Mouse (Mus musculus) gastrocnemius, postnatal 10 days (tissue): ENCODE measurements around the gene Nptx1. TPM values are rescaled to one million over a fixed set of nuclear protein-coding genes. Genes with fewer than 3 reads are reported as not detected.

Experiments
- DNase-seq: peaks from one replicate; pipeline ENCODE4 v3.0.0; 2021; ENCODE audit warnings: mixed read lengths
- total RNA-seq, 2 experiments: library from RNA; stranded (reverse); gene quantifications; 2 replicates each; pipeline ENCODE4 v1.2.3; 2021

Gene Nptx1
- total RNA-seq, 2 experiments from 2014 or later: 0.50 to 0.66 TPM

DNA sequence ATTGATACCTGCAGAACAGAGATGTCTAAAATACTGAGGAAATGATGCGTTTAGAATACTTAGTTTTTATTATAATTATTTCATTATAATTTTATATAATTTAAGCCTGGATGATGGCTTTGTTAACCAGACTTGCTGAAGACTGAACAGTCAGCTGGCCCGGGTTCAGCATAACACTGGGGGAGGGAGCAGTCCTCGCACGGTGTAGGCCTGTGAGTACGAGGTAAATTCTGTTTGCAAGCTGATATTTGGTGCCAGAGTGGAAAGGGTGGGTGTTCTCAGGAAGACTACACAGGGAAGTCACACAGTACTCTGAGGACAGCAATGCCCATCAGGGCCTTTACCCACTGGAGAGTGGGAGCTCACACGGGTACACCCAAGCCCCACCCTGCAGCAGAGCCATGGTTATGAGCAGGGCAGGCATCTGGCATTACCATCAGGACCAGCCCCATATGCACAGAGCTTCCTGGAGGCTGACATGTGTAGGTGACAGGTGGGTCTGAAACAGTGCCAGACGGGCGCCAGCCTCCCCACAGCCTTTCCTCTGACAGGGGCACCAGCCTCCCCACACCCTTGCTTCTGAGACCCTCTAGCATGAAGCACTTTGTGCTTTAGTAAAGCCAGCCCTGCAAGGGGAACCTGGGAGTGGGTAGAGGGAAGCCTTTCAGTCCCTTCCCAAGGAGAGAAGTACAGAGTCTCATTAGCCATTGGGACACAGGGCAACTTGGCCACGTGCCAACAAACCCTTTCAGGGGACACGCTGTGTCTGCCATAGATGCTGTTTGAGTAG, 3.2 kb upstream of the Nptx1 start:
- DNase-seq: peak; percentile 40

DNA sequence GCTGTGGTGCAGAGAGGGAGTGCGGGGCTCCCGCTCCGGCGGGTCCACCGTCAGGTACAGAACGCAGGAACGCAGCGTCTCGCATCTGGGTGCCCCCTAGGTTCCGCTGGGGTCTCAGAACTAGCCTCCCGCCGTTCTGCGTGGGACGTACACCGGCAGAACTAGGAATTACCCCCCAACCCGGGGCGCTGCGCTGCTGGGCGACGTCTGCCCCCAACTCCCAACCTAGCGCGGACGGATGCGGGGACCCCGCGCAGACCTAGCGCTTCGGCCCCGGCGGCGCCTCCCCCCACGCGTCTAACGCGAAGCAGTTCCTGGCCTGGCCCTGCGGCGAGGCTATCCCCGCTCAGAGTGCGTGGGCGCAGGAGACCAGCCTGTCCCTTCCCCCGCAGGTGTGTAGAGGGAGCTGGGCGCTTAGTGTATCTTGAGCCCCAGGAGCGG, 1.8 kb upstream of the Nptx1 start:
- peak; percentile 19 for DNase-seq

DNA sequence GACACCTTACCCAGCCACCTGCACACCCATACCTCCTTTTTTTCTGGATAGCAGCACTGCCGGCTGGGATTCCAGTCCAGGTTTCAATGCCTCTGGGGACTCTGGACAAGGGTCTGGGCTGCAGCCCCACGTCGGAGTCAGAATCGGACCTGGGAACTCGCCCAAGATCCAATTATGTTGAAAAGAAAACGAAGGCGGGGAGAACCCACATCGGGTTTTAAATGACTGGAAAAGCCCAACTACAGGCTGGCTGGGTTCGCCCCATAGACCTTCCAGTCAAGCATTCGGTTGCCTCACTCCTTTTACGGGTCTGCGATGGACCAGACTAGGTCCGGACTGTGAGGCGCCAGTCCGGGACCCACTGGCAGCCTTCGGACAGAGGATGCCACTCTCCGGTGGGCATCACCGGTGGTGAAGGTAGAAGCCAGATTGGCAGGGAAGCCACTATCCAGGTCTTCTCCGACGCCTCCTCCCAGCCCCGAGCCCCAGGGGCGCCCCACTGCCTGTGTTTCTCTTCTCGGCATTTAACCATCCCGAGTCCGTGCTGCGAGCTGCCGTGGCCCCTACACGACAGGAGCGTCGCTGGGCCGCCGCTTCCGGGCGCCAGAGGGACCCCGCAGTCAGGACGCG, 1.3 kb upstream of the Nptx1 start:
- peak; percentile 15 for DNase-seq

DNA sequence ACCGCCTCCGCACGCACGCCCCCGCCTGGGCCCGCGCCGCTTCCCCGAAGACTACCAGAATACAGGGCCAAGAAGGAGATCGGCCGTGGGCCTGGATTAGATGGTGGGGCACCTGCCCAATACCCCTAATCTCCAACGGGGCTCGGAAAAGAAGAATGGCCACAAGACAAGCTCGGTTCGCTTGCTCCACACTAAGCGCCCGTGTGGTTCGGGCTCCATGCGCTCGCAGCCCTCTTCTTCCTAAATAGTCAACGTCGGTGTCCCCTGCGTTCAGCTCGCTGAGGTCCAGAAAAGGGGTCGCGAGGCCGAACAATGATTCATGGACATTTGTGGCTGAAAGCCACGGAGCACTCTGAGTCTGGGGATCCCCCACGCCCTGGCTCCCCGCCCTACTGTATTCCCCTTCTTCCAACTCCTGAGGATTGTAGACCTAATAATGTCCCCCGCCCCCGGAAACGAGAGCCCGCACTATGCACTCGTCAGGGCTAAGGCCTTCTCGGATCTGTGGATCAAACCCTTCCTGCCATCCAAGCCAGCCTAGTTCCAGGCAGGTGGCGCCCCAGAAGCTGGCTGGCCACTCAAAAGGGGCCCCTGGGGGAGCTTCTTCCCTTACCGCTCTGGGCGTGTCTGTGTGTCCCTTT, 518 bp upstream of the Nptx1 start:
- DNase-seq: peak; percentile 14

DNA sequence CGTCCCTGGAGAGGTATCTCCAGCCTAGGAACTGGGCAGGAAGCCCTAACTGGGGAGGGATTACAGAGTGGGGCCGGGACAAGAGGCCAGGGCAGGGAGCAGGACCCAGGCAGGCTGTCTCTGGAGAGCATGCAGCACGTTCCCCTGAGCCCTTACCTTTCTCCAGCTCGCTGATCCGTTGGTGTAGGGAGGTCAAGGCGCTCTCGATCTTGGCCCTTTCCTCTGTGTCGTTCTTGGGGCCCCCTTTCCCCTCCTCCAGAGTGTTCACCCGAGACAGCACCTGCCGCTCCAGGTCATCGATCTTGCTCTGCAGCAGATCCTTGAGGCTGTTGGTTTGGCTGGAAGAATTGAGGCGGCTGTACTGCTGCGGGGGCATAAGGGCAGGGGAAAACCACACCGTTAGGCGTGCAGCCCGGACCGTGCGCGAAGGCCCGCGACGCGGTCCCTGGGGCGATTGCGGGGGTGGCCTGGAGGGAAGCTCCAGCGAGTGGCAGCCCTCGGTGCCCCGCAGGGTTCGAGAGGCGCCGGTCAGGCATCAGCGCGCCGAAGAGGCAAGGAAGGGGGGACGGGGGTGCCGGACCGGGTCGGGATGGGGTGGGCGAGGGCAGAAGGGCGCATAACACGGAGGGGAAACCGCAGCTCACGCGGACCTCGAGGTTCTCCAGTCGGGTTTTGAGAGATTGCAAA, 914 bp downstream of the Nptx1 start:
- peak; percentile 37 for DNase-seq

DNA sequence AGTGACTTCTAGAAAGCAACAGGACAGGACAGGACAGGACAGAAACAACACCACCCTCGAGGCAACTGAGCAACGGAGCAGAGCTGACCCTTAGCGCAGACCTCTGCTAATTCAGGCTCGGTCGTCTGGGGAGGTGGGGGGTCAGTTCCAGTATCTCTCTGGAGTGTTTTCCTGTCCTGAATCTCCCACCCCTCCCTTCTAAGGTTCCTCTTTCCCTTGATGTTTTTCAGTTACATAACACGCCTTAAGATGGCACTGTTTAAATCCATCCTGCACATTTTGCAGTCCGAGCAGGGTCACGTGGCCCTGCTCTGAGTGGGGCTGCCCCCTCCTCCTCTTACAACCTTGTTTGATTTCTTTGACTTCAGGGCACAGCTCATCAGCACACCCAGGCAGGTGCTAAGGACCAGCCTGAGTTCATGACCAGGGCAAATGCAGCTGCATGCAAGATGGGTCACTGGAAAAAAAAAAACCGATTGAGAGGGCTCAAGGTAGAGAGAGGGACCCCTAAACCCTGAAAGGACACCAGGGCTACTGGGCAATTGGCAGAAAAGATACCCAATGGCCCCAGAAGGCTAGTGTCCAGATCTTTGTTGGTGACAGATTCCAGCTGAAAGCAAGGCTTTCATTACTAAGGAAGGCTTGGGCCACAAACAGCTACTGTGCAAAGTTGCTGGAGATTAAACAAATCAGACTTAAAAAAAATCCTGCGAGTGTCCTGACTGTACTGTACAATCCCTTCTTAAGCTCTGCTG, 1.6 kb downstream of the Nptx1 start:
- DNase-seq: no peak

DNA sequence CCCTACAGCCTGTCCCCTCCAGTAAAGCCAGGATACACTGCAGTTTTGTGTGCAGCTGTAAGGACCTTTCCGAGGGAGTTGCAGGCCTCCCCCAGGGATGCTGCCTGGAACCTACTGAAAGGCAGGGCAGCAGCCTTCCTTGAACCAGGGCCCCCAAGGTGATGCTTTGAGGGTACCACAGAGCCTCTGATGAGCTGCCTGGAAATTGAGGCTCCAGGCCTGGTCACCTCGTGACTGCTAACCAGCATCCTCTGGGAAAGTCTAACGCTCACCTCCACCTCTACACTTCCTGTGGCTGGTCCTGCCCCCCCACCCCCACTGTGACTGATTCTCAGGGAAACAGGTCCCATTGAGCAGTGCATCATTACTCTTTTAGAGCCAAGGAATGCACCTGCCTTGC, 2.3 kb downstream of the Nptx1 start:
- DNase-seq: no peak

DNA sequence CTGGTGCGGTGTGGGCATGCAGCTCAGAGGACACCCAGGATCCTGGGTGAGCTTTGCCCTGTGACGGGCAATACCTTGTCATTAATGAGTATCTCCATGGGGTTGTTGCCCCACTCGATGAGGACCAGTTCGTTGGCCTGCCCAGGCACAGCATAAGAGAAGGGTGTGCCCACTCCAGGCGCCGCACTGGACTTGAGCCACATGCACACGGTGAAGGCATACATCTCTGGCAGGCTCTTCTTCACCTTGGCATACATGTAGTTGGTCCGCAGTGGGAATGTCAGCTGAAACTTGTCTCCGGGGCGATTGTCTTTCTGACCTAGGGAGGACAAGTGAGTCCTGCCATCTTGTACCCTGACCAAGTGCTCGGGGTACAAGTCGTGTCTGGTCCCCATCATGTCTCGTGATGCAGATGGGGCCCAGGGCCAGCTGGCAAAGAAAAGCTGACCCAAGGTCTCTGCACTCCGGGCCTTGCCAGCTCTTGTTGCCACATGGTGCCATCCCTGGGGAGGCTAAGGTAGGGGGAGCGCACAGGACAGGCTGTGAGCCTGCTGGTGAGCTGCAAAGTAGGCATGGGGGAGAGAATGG, 2.9 kb downstream of the Nptx1 start:
- no peak for DNase-seq

DNA sequence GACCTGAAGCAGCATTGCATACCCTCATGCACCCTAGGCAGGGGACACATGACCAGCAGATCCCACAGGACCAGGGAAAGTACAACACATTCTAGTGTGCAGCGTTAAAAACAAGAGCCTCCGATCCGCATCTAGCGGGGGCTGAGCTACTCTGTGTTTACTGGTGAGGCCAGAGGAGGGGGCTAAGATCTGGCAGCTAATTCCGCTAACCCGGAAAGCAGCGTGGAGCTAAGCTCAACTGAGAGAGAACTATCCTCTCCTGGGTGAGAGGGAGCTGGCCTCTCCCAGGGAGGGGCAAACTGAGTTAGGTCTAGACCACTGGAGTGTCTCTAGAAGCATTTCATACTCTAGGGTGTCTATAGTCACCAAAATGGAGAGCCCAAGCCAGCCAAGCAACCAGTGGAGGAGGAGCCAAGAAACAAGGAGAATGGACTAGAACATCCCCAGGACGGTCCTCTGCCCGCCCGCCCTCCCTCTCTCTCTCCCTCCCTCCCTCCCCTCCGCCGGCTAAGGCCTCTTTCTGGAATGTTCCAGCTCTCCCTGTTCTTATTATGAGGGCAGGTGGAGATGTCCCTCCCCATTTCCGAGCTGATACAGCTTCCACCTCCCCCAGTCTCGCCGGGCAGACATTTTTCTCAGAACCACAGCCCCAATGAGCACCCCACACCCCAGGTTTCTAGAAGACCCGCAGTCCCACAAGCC, 3.6 kb downstream of the Nptx1 start:
- DNase-seq: no peak

DNA sequence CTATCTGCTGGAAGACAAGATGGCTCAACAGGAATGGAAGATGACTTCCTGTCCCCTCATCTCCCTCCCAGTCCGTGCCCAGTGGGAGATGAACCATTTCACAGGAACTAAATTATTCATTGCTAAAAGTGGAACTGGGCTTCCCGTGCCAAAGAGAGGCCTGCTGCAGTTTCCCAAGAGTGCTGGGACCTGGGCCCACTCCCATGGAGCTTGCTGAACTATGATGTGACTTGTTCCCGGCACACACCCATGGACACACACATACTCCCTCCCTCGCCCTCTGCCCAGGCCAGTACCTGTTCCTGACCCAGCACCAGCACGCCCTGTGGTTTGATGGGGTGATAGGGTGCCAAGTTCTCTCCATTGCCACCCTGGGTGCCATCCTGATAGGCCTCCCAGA, 4.7 kb downstream of the Nptx1 start:
- no peak for DNase-seq

DNA sequence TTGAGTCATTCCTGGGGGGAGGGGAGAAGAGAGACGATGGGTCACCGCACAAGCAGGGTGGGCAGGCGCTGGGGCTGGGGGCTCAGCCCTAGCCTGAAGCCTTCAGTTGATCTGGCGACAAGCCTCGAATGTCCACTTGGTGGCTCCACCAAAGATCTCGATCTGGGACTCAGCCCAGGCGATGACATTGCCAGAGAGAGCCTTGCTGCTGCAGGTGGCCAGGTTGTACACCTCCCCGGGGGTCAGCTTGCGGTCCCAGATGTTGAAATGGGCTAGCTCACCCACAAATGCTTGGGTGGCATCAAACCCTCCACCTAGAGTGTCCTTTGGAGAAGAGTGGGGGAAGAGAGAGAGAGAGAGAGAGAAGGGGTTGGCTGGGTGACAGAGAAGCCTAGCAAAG, 5.2 kb downstream of the Nptx1 start:
- no peak for DNase-seq

DNA sequence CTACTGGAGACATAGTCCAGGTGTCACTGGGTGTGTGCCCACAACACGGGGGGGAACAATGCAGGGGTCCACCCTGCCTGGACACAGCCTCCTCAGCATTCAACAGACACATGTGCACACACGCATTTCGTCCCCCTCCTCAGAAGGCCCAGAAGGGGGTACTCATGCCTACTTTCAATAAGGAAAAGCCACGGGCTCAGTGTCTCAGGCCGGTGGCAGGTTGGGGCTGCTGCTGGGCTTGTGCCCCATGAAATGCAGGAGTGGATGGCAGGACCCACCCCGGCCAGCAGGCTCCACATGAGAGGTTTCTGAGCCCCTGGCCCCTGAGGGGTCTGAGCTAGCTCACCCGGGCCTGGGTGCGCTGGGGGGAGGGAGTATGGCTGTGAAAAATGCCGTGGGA, 6.5 kb downstream of the Nptx1 start:
- no peak for DNase-seq

DNA sequence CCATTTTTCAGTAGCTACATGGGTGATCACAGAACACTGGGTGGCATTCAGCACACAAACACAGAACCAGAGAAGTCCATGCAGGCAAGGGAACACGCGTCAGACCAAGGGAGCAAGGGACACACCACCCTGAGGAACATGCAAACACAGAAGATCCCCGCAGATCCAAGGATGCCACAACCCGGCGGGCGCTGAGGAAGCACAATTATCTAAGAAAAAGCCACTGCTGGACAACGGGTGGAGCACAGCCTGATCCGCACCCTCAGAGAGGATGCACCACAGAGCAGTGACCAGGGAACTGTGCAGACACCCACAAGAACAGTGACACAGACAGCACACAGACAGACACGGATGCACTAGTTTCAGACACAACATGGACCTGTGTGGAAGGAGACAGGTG, 7.0 kb downstream of the Nptx1 start:
- no peak for DNase-seq

DNA sequence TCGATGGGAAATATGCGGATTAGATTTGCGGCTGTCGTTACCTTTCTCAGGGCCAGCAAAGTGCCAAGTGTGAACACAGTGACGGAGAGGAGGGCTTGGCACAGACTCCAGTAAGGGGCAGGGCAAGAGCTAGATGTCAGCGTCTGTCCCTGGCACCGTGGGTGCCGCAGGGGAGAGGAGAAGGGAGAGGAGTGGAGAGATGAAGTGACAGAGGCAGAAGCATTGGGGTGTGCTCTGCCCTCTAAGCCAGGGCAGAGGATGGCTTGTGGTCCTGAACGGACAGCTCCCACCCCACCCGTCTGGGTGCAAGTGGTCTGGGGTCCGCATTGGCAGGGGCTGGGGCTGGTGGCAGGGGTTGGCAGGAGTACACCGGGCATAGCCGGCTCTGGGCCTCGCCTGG, 7.6 kb downstream of the Nptx1 start:
- no peak for DNase-seq

DNA sequence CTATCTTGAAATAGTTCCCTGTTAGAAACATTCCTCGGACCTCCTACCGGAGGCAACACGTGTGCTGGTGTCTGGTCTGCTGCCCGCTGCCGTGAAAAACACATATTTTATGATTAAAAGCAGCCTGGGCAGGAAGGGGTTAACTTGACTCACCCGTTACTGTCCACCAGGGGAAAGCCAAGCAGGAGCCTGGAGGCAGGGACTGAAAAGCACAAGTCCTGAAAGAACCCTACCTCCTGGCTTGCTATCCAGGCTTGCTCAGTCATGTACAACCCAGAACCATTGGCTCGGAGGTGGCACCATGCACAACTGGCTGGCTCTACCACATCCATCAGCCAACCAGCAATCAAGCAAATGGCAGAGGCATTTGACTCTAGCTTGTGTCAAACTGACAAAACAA, 13.8 kb downstream of the Nptx1 start:
- DNase-seq: no peak

DNA sequence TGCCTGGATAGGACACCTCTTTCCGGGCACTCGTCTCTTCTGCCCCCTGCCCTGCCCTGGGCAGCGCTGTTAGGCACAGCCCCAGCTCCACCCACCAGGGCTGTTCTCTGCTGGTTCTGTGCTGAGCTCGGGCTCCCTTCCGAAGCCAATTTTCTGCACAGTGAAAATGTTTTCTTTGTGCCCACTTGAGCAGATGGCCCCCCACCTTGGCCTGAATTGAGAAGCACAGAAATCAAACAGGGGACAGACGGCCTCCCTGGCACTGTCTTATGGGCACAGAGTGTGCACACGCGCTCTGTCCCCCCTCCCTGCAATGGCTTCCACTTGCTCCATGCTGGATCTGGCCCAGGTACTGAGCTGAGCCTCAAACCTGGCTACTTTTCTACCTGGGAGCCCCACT, 15.1 kb downstream of the Nptx1 start:
- no peak for DNase-seq

DNA sequence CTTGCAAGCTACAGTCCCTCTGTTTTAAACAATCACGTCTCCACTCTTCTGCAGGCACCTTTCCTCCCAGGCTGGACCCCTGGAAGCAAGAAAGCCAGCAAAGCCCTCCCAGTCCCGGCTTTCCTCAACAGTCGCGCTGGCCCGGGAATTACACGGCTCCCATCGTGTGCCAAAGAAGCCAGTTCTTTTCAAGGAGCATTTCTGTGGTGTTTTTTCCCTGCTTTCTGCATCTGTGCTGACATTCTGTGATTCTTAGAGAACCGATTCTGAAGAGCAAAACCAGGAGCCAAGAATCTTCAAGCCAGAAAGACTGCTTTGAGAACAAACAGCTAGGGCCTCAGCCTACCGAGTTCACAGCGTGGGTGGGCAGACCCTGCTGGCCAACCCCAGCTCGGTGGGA, 18.6 kb downstream of the Nptx1 start:
- no peak for DNase-seq

DNA sequence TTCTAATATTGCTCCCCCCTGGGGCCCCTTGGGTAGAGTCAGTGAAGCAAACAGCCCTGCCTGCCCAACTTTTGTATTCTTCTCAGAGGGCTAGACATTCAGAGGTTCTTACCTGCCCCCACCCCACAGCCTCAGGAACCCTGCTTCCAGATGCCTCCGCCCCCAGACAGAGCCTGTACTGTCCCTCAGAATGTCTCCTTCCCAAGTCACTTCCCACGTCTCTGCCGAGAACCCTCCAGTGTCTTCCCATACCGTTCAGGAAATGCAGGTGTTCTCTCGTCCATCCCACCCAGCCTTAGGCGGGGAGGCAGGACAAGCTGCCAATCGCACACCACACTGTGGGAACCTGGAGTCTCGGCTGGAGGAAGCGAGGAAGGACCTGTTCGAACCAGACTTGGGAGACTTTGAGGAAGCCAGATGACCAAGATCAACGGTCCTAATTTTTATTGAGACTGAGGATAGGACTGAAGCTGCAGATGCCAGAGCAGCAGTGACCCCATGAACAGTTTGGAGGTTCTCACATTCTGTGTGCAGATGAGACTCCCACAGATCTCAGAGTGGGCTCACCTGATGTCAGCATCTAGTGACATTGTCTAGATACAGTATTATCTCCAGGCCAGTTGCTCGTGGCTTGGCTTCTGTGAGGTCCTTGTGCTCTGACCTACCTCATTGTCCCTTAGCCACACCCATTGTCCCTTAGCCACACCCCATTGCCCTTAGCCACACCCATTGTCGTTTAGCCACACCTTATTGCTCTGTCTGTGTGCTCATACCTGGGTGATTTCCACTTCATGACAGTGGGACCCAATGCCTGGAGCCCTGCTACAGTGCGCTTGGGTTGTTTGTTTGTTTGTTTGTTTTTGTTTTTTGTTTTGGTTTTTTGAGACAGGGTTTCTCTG, 21.2 kb downstream of the Nptx1 start:
- no peak for DNase-seq

DNA sequence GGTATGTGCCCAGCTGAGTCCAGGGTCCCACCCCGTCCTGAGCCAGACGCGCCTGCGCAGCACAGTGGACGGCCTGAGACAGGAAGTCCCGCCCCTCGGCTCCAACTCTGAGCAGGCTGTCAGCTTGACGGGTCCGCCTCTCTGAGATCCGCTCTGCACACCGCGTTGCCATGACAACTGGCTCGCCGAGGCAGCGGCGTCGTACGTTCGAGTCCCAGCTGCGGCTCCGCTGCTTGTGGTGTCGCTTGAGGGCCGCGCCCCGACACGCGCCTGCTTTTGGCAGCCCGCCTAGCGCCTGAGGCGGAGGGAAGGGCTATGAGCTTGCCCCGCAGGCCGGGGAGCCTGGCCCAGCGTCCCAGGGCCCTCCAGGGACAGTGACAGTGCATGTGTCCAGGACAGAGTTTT, 23.0 kb downstream of the Nptx1 start:
- DNase-seq: peak; percentile 82

DNA sequence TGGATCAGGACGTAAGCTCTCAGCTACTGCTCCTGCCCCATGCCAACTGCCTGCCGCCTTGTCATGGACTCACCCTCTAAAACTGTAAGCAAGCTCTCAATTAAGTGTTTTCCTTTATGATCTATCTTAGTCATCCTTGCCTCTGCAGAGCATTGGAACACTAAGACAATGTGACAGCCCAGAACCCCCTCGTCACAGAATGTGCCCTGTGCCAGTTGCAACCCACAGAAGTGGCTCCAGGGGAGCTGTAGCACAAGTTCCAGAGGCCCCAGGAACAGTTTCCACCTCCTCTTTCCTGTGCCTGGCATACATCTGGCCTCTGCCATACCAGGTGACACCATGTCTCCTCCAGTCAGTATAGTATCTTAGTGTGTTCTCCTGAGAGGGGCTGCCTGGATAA, 24.2 kb downstream of the Nptx1 start:
- no peak for DNase-seq
